Mouse (Mus musculus): ENCODE measurements around the gene Dut.
A peak's percentile ranks its signal among the peaks of the same experiment; 100 is the strongest.

The Dut gene

DNA sequence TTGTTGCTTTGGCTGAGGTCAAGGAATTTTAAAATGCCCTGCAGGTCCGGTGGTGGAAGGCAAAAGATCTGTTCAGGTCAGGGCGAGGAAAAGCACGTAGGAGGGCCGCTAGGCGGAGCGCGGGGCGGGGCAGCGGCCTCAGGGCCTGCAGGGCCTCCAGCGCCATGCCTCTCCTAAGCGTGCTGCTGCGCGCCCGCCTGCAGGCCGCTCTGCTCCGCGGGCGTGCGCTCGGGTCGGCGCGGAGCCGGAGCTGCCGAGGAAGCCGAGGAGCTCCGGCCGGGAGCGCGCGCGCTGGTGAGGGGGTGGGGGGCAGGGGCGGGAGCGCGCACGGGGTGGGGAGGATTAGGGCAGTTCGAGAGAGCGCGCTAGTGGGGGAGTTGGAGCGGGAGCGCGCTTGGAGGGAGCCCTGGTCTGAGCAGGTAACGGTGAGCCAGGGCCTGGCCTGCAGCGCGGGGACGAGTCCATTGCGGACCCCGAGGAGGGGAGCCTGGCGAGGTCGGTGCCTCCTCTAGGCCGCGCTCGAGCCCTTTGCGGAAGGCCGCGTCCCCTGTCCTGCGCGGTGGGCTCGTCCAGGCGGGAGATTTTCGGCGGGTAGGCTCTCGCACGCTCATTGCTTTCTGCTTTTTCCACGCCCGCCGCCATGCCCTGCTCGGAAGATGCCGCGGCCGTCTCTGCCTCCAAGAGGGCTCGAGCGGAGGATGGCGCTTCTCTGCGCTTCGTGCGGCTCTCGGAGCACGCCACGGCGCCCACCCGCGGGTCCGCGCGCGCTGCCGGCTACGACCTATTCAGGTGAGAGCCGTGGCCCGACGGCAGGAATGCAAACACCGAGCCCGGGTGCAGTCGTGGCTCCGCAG lies at the start of gene Dut:
Gene Dut, plus strand, starts transcription at position 83 of the 854 bp plus-strand sequence.
- DNase-seq (ENCODE audit: low spot score in 2 of 2): peak; percentile 87 to 91

DNA sequence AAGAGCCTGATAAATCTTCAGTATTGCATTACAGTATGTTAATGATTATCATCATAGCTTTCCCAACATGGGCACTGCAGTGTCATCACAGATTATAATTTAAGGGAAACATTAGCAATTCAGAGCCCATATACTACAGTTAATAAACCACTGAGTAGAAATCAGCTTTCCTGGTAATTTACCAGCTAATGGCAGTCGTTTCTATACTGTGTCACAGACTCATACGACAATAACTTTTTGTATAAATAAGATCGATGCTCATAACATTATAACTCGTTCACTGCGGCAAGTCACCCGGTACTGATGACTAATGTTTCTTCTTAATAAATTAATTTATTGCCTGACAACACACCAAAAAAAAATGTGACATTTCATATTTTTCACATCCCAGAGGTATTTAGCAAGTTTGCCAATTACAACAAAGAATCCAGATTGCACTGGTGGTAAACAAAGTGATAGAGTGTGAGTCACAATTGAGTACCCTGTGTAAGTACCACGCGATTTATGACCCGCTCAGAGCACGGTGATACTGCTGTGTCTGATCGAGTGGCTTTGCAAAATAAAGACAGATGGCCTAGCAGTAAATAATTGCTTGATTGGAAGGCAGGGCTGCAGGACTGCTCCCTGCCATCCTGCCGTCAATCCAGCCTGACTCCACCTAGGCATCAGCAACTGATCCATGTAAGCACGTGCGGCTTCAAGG lies 37.9 kb upstream of the Dut start:
- DNase-seq (ENCODE audit: low spot score in 2 of 2): no peak

DNA sequence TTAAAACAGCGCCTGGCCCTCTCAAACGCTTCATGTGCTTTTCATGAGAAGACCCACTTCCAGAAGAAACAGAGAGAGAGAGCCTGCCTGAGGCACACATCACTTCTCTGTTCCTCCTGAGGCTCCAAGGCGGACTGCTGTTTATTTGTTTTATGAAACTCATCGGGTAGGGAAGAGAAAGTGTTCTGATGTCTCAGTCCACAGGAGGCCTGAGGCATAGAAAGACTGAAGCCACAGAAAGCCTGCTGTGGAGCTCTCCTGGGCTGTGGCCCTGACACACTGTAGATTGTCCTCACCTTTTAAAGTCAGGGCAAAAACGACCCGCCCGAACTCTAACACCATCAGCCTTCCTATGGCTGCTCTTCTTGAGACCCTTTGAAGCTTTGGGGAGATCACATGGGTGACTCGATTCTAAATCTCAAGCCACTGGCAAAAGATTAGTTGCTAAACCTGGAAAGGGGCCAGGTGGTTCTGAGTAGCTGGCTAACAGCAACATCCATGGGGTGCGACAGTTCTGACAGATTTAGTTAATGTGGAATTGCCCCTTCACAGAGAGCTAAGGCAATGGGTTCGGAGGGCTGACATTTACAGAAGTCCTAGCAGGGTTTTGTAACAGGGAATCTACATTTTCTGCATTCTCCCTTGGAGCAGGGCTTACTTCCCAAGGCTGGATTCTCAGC lies 35.0 kb upstream of the Dut start:
- peak in 1 of 2 experiments; percentile 15 for DNase-seq (ENCODE audit: low spot score in 2 of 2)

DNA sequence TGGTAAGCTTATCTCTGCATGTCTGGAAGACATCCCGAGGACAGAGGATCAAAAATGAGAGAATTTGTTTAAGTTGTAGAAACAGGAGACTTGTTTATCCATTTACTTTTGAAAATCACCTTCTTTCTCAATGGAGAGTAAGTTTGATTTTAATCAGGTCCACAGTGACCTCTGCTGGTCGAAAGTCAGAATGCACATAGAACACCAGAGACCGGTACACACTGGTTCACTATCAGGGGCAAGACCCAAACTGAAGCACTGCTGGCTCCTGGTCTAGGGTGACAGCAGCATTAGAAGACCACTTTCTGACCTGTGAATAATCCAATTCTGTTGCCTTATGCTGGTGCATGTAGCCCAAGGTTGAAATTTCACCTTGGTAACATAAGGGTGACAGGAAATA lies 32.4 kb upstream of the Dut start:
- peak; percentile 73 to 81 for DNase-seq (ENCODE audit: low spot score in 2 of 2)

DNA sequence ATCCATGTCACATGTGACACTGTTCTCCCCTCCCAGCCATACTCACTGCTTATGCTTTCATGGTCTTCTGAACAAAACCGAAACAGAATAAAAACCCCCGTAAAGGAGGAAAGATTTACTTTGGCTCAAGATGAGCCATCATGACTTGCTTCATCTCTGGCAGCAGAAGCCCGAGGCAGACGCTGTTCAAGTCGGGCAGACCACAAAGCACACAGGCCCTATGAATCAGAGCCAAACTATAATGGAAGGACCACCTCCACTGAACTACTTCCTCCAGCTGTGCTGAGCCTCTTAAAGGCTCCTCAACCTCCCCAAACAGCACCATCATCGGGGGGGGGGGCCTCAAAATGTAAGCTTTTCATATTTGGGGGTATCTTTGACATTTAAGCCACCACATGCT lies 29.7 kb upstream of the Dut start:
- no peak for DNase-seq (ENCODE audit: low spot score in 2 of 2)

DNA sequence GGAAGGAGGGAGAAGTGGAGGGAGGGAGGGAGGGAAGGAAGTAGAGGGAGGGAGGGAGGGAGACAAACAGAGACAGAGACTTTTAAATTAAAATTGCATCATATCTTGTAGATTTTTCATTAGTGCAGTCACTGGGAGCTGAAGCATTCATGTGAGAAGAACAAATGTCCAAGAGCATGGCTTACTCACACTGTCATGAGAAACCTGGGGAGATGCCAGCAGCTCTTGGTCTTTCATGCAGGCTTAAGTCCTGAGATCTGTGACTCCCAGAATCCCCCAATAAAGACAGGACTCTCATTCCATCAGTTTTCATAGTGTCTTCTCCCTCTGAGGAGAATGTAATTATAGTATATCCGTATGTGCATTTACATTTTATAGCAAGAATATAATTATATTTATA lies 28.4 kb upstream of the Dut start:
- no peak for DNase-seq (ENCODE audit: low spot score in 2 of 2)

DNA sequence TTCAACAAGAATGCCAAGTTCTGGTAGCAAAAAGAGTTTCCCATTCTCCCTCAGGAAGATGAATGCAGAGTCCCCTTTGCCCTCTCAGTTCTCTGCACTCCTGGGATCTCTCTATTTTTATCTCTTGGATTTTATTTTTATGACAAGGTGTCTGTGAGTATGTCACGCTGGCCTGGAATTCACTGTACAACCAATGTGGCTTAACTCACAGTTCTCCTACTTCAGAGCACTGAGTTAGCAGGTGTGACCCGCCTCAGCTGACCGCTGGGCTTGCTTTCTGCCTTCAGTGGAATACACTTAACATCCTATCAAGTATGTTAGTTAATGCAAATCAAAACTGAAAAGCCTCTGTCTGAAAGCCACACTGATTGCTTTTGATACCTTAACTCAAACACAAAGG lies 27.7 kb upstream of the Dut start:
- no peak for DNase-seq (ENCODE audit: low spot score in 2 of 2)

DNA sequence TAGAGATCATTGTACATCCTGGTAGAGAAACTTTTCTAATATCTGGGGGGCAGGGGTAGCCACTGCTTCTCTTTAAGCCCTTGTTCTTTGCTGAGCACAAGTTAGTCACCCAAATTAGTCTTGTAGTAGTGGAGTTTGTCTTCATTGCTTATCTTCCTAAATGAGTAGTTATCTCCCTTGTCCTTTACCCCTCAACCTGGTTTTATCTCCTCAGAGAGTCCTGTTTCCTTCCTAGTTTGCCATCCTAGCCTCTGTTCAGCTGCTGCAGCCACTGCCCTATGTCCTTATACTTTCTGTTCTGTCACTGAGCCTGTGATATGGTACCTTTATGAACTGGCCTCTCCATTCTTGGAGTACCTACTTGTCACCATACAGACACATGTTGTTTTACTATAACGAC lies 25.3 kb upstream of the Dut start:
- DNase-seq (ENCODE audit: low spot score in 2 of 2): no peak

DNA sequence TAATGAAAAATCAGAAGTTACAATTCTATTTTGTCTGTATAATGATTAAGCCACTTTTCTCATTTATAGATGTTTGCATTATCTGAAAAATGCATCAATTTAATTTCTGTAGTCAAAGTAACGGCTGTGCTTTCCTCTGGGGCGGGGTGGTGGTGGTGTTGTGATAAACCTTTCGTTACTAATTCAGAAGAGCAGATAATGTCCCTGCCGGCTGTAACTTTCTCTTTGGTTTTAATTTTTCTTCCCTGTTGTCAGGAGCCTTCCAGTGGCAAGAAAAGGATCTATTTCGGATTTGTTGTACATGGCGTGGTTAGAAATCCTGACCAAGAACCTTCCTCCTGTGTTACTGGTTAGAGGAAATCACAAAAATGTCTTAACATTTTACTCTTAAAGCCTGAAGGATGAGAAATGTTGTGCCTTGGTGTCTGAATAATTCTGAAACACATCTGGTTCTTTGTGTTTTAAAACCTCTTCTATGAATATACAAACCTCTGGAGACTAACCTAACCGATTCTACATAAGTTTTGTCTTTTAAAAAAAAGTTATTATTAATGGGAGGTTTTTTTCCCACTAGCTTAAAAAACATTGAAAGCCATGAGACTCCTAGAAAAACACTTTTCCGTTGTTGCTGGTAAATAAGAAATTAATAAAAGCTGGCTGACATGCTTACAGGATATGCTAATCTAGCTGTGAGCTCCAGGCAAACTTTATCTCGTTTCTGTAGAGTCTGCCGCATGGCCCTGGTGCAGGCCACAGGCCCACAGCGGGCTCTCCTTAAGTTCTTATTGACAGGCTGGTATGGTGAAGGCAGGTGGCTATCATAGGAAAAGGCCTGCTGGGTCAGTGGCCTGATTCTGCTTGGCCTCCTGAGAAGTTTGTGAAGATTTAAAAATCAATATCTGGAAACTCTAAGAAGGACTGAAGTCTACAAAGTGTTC lies 18.2 kb upstream of the Dut start:
- DNase-seq (ENCODE audit: low spot score in 2 of 2): no peak

DNA sequence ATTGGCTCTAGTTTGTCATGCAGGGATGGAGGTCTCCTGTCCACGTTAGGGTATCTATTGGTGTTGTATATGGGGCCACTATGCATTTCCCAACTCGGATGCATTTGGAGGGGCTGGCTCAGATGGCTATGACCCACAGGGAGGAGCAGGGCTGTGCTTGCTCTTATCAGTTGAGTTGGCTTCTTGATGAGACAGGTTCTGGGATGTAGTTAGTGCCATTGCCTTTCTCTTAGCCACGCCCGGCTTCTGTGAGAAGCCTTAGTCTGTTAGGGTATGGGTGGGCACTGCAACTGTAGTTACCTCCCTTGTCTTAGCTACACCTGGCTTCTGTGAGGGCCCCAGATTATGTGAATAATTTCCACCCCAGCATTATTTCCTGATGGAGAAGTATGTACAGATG lies 14.8 kb upstream of the Dut start:
- DNase-seq (ENCODE audit: low spot score in 2 of 2): no peak

DNA sequence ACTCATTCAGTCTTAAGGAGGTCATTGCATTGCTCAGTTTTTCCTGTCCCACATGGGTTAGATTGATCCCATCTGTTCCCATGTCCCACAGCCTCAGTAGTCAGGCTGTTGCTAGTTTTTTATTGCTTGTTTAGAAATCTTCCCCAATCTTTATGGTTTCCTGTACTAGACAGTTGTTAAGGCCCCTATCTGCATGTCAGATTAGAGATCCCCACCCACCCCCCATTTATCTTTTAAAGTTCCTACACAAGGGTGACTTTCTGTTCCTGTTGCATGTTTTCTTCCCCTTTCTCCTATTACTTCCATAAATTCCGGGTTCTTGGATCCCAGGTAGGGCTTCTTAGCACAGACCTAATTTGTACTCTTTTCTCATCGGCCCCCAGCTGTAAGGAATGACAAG lies 13.5 kb upstream of the Dut start:
- no peak for DNase-seq (ENCODE audit: low spot score in 2 of 2)

DNA sequence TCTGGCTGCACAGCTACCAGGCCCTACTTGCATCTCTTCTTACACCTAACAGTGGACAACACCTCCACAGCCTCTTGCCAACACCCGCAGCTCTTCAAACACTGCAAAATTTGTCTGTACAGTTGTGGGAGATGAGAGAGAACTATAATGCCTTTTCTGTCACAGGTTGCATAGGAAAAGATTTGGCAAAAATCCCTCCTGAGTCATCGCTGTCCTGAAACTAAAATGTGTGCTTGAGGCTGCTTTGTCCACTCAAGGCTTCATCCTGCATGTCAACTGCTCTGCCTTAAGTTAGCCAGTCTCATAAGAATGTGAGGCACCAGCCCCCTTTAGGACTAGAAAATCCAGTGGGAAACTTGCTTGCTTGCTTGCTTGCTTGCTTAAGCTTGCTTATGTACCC lies 12.9 kb upstream of the Dut start:
- no peak for DNase-seq (ENCODE audit: low spot score in 2 of 2)

DNA sequence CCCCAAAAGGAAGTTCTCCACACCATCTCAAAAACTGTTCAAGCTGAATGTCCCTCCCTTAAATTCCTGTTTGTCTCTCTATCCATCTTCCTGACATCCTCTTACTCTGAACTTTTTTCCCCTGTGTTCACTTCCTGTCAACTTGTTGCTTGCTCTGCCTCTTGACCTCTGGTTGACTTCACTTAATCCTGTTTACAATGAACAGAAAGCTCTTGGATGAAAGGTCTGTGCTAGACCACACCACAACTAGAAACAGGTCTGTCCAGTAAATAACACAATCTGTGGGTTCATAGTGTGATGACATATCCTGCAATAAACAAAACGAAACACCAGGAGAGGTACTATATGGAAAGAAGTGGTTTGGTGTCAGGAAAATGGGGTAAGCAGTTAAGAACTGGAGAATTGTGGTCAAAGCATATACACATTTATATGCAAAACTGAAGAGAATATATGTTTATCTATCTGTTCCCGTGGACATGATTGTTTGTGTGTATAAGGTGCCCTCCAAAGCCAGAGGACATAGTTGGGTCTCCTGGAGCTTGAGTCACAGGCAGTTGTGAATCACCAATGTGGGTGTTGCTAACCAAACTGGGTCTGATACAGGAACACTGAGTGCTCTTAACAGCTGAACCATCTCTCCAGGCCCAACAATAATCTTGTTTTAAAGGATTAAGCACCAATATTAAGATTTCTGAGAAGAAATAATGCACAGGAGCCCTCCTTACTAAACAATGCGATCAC lies 1.3 kb upstream of the Dut start:
- no peak for DNase-seq (ENCODE audit: low spot score in 2 of 2)

DNA sequence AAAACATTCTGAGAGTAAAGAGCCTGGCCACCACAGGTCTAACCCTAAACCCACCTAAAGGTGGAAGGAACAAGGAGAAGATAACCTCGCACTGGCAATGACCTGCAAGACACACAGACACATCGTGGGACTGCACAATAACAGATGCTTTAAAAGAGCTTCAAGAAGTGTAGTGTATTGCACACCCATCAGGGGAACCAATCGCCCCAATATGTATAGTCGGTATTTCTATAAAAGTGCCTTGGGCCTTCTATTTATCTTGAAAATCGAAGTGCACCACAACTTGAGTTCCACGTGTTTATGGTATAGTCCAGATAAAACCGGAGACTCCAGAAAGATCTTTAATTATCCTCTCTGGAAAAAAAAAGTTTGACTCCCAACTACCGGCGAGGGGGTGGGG lies 321 bp upstream of the Dut start:
- no peak for DNase-seq (ENCODE audit: low spot score in 2 of 2)

DNA sequence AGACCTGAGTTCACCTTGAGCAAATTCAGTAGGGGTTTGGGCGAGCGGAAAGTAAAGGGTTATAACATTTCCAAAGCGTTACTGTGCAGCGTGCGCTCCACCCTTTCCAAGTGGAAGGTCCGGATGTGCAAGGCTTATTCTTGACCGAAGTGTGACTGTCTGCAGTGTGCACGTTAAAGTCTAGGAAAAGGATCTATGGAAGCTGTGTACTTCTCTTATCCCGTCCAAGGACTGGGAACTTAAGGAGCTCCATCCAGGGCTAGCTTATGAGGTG lies 909 bp downstream of the Dut start:
- no peak for DNase-seq (ENCODE audit: low spot score in 2 of 2)

DNA sequence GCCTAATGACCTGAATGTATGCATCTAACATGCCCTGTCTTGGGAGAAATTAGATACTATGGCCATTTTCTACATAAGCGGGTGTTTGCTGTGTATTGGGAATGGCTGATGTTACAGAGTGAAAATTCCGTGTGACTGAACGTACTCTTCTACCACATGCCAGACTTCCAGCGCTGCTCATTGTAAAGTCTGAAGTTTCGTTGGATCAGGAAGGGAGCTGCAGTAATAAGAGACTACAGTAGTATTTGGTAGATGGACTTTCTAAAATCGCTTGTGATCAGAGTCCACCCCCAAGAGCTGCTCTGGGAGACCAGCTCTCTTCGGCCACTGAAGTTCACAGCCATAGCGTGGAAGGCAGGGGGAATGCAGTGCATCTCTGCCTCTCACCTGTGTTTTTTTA lies 1.3 kb downstream of the Dut start:
- DNase-seq (ENCODE audit: low spot score in 2 of 2): no peak

DNA sequence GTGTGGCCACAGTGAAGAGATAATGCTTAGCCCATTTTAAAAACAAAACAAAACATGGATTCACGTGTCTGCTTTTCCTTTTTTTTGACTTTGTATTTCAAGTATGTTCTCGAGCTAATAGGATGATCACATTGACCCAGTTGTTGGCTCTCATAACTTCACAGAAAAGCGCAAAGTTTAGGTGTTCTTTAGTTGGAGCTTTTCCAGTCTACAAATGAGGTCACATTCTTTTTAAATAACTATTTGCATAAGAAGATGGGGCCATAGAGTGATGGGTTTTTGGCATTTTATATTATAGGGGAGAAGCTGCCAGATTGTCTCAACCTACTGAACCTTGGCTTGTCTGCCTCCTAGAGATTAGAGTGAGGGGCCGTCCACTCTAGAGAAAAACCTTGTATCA lies 2.3 kb downstream of the Dut start:
- DNase-seq (ENCODE audit: low spot score in 2 of 2): no peak

DNA sequence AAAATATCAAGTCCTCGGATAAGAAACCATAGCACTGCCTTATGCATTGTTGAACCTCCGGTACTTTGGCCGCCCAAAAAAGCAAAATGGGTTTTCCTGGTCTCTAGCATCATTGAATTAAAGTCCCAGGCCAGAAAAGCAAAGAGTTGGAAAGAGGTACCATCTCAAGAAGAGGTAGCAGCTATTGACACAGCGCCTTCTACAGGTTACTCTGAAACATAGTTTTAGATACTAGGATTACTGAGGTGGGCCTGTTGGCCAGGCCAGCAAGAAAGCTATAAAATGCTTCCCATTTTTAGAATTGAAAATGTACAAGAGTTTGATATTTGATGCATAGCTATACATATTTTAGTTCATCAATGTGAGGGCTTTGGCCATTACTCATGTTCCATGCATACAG lies 2.9 kb downstream of the Dut start:
- DNase-seq (ENCODE audit: low spot score in 2 of 2): no peak

DNA sequence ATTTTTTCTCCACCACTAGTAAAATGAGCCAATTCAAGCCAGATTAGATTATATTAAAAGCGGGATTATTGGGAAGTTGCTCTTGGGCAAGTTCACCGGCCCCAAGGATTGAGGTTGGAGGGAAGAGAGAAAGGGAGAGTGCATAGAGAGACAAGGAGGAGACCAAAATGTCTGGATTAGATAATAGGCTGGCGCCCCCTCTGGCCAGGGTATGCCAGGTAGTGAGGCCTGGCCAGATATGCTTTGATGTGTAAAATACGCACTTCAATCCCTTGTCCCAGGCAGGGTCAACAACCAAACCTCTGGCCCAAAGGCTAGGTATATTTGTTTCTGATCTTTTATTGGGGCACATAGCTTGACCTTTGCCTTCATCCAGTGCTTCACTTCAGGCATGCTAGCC lies 4.8 kb downstream of the Dut start:
- no peak for DNase-seq (ENCODE audit: low spot score in 2 of 2)

DNA sequence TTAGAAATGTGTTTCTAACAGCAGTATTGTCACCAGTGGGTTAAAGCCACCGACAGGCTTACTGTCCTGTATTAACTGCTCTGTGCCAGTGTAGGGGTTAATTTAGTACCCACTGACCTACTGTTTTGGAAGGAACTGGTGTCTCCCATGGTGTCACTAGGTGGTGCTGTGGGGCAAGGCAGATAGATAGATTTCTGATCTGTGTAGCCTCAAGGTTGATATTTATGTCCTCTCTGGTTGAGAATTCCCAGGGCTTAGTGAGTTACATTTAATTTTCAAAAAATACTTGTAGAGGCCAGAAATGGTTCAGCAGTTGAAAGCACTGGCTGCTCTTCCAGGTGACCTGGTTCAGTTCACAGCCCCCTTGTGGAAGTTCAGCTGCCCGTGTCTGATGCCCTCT lies 5.3 kb downstream of the Dut start:
- peak in 1 of 2 experiments; percentile 34 for DNase-seq (ENCODE audit: low spot score in 2 of 2)

DNA sequence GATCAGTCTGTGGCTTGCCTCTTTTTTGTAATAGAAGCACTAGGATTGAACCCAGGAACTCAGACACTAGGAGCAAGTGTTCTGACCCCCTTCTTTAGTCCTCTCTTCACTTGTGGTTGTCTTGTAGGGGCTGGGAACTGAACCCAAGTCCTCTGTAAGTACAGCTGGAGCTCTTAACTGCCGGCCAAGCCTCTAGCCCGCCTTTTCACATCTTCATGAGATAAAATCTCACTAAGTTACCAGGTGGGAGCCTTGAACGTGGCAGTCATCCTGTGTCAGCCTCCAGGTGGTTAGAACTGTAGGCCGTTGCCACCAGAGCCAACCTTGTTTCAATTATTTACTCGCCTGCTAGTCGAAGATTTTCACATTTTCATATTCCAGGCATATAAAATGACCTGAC lies 6.7 kb downstream of the Dut start:
- no peak for DNase-seq (ENCODE audit: low spot score in 2 of 2)
